Mouse (Mus musculus): ENCODE measurements at regions not wholly inside any gene's neighbourhood (a gene's known extent, or its start where the extent isn't known, plus 50 kb on each side); places are given as distances from the start of the nearest gene placed in this dataset.

GRCm38 (mm10) chr5:44975456-44976195 lies 176.1 kb upstream of the Ldb2 start:
- Histone ChIP-seq H3K27ac (replicated peaks) (peak overlapping the region; percentile 69), H3K9ac (replicated peaks) (no peak overlapping the region), H3K9me3 (no peaks in the 10 kb centered on the region), H3K4me1 (peaks cover 7% of the 10 kb centered on the region), H3K4me2 (replicated peaks) (no peak overlapping the region), H3K36me3 (no peaks in the 10 kb centered on the region), H3K27me3 (no peaks in the 10 kb centered on the region), H3K4me3 (no peak overlapping the region)
- WGBS, result 10% methylated on average over 9 of the region's 9 CpGs
- ATAC-seq (replicated peaks), result peak; percentile 93

GRCm38 (mm10) chr5:44943023-44943921 lies 143.8 kb upstream of the Ldb2 start:
- ATAC-seq (replicated peaks), result no peak
- no peaks in the 10 kb centered on the region for H3K36me3 ChIP-seq
- no peaks in the 10 kb centered on the region for H3K9me3 ChIP-seq
- no peak overlapping the region for H3K27ac ChIP-seq (replicated peaks)
- 64% methylated on average over 7 of the region's 7 CpGs for WGBS
- H3K9ac ChIP-seq (replicated peaks), result no peak overlapping the region
- H3K4me3 ChIP-seq, result no peak overlapping the region
- H3K27me3 ChIP-seq, result no peaks in the 10 kb centered on the region
- peaks cover 6% of the 10 kb centered on the region; the same call in 1 of the 2 replicates for H3K4me1 ChIP-seq
- no peak overlapping the region for H3K4me2 ChIP-seq (replicated peaks)

- H3K36me3 ChIP-seq, result no peaks in the 10 kb centered on the region
- ATAC-seq (replicated peaks), result no peak
- H3K27me3 ChIP-seq, result no peaks in the 10 kb centered on the region
- H3K4me1 ChIP-seq, result peaks cover 6% of the 10 kb centered on the region; the same call in 1 of the 2 replicates
- no peak overlapping the region for H3K4me3 ChIP-seq
- H3K9me3 ChIP-seq, result no peaks in the 10 kb centered on the region
- 53% methylated on average over 2 of the region's 2 CpGs for WGBS
- H3K27ac ChIP-seq (replicated peaks), result no peak overlapping the region
- no peak overlapping the region for H3K9ac ChIP-seq (replicated peaks)
- no peak overlapping the region for H3K4me2 ChIP-seq (replicated peaks)
These were observed 143.1 kb upstream of the Ldb2 start for GRCm38 (mm10) chr5:44942575-44942974.

- no peak overlapping the region for H3K27ac ChIP-seq (replicated peaks)
- H3K4me3 ChIP-seq, result no peak overlapping the region
- H3K4me1 ChIP-seq, result no peaks in the 10 kb centered on the region
- H3K4me2 ChIP-seq (replicated peaks), result no peak overlapping the region
- 46% methylated on average over 2 of the region's 2 CpGs for WGBS
- ATAC-seq (replicated peaks), result no peak
- H3K27me3 ChIP-seq, result no peaks in the 10 kb centered on the region
- H3K9ac ChIP-seq (replicated peaks), result no peak overlapping the region
- H3K36me3 ChIP-seq, result no peaks in the 10 kb centered on the region
- no peaks in the 10 kb centered on the region for H3K9me3 ChIP-seq
These were observed 126.0 kb upstream of the Ldb2 start for GRCm38 (mm10) chr5:44925476-44925875.

- Histone ChIP-seq H3K27ac (replicated peaks) (no peak overlapping the region), H3K36me3 (no peaks in the 10 kb centered on the region), H3K9me3 (no peaks in the 10 kb centered on the region), H3K4me2 (replicated peaks) (no peak overlapping the region), H3K4me1 (peaks cover 3% of the 10 kb centered on the region; the same call in 1 of the 2 replicates), H3K9ac (replicated peaks) (no peak overlapping the region), H3K4me3 (no peak overlapping the region), H3K27me3 (no peaks in the 10 kb centered on the region)
- ATAC-seq (replicated peaks), result no peak
- 69% methylated on average over 2 of the region's 2 CpGs for WGBS
These were observed 122.8 kb upstream of the Ldb2 start for GRCm38 (mm10) chr5:44922129-44922775.

- 88% methylated on average over 6 of the region's 6 CpGs for WGBS
- Histone ChIP-seq H3K4me3 (no peak overlapping the region), H3K27me3 (no peaks in the 10 kb centered on the region), H3K27ac (replicated peaks) (no peak overlapping the region), H3K9me3 (no peaks in the 10 kb centered on the region), H3K4me1 (peaks cover 5% of the 10 kb centered on the region; the same call in 1 of the 2 replicates), H3K36me3 (no peaks in the 10 kb centered on the region), H3K9ac (replicated peaks) (no peak overlapping the region; the same call in 1 of the 2 replicates), H3K4me2 (replicated peaks) (no peak overlapping the region)
- no peak for ATAC-seq (replicated peaks)
These were observed 118.3 kb upstream of the Ldb2 start for GRCm38 (mm10) chr5:44917816-44918213.

GRCm38 (mm10) chr5:44917173-44917815 lies 117.8 kb upstream of the Ldb2 start:
- peak; percentile 32; the same call in 1 of the 2 replicates for ATAC-seq (replicated peaks)
- WGBS, result 14% methylated on average over 16 of the region's 16 CpGs
- H3K27ac ChIP-seq (replicated peaks), result no peak overlapping the region
- H3K9ac ChIP-seq (replicated peaks), result peak overlapping the region; percentile 20; the same call in 1 of the 2 replicates
- peaks cover 5% of the 10 kb centered on the region; the same call in 1 of the 2 replicates for H3K4me1 ChIP-seq
- H3K36me3 ChIP-seq, result no peaks in the 10 kb centered on the region
- no peaks in the 10 kb centered on the region for H3K27me3 ChIP-seq
- H3K4me3 ChIP-seq, result peak overlapping the region; percentile 21
- H3K4me2 ChIP-seq (replicated peaks), result peak overlapping the region; percentile 32
- H3K9me3 ChIP-seq, result no peaks in the 10 kb centered on the region

GRCm38 (mm10) chr5:44902541-44902940 lies 103.1 kb upstream of the Ldb2 start:
- H3K9ac ChIP-seq (replicated peaks), result no peak overlapping the region

GRCm38 (mm10) chr5:44886566-44887070 lies 87.1 kb upstream of the Ldb2 start:
- no peak overlapping the region for H3K27ac ChIP-seq (replicated peaks)
- no peaks in the 10 kb centered on the region for H3K36me3 ChIP-seq
- no peaks in the 10 kb centered on the region for H3K9me3 ChIP-seq
- H3K4me2 ChIP-seq (replicated peaks), result no peak overlapping the region
- no peak for ATAC-seq (replicated peaks)
- no peaks in the 10 kb centered on the region for H3K27me3 ChIP-seq
- 83% methylated on average over 4 of the region's 4 CpGs for WGBS
- H3K4me3 ChIP-seq, result no peak overlapping the region
- no peaks in the 10 kb centered on the region for H3K4me1 ChIP-seq
- H3K9ac ChIP-seq (replicated peaks), result no peak overlapping the region

More at GRCm38 (mm10) chr5:44902541-44902940, 103.1 kb upstream of the Ldb2 start:
- ATAC-seq (replicated peaks), result no peak
- 87% methylated on average over 6 of the region's 6 CpGs for WGBS
- Histone ChIP-seq H3K4me3 (no peak overlapping the region), H3K9me3 (no peaks in the 10 kb centered on the region), H3K36me3 (no peaks in the 10 kb centered on the region), H3K27ac (replicated peaks) (no peak overlapping the region), H3K27me3 (no peaks in the 10 kb centered on the region), H3K4me2 (replicated peaks) (no peak overlapping the region), H3K4me1 (no peaks in the 10 kb centered on the region)

GRCm38 (mm10) chr5:44876946-44877345 lies 77.5 kb upstream of the Ldb2 start:
- Histone ChIP-seq H3K27ac (replicated peaks) (no peak overlapping the region), H3K27me3 (no peaks in the 10 kb centered on the region), H3K36me3 (no peaks in the 10 kb centered on the region), H3K4me1 (no peaks in the 10 kb centered on the region), H3K4me2 (replicated peaks) (no peak overlapping the region), H3K9ac (replicated peaks) (no peak overlapping the region), H3K4me3 (no peak overlapping the region), H3K9me3 (no peaks in the 10 kb centered on the region)
- 71% methylated on average over 3 of the region's 3 CpGs for WGBS
- no peak for ATAC-seq (replicated peaks)

- Histone ChIP-seq H3K36me3 (no peaks in the 10 kb centered on the region), H3K4me1 (no peaks in the 10 kb centered on the region), H3K9ac (replicated peaks) (no peak overlapping the region), H3K9me3 (no peaks in the 10 kb centered on the region), H3K4me2 (replicated peaks) (no peak overlapping the region), H3K27ac (replicated peaks) (no peak overlapping the region), H3K27me3 (no peaks in the 10 kb centered on the region), H3K4me3 (no peak overlapping the region)
- WGBS, result 48% methylated on average over 7 of the region's 7 CpGs
- no peak for ATAC-seq (replicated peaks)
These were observed 72.8 kb upstream of the Ldb2 start for GRCm38 (mm10) chr5:44872243-44872642.

Data from forebrain, embryonic 15.5 days (tissue).